ENCODE assay signal across 9 mouse cellular contexts in the genomic region with DNA sequence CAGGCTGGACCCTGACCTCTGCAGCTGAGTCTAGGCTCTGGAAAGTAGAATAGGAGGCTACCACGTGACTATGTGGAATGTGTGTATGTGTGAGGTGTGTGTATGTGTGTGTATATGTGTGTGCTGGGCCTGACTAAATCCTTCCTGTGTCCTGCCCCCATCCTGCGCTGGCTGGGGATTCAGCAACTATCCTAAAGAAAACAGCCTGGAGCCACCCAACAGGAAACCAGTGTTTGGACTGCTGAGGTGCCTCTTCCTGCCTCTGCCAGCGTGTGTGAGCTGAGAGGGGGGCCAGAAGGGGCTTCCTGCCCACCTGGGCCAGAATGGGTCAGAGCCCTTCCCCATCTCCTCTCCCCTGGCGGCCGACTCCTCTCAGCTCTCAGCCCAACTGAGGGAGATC. TPM values are rescaled to one million over a fixed set of nuclear protein-coding genes. Genes with fewer than 3 reads are reported as not detected.
A peak's percentile ranks its signal among the peaks of the same experiment; 100 is the strongest.
DNase-seq lines count a peak whose midpoint lies in the region; ATAC-seq and TF ChIP-seq lines count a peak whose summit lies in the region.
"Had no signal": no experiment of that assay in that cellular context is flagged by ENCODE, and none has a peak within 500 bp of the region (broad histone marks: within the 10 kb centered on the region; RNA-seq: fewer than 3 reads in every experiment).

No protein-coding gene starts in this region.

- peaks cover 40% of the 10 kb centered on the region for H3K4me1 ChIP-seq in heart, embryonic 12.5 days (replicated peaks)
- H3K4me1 ChIP-seq in embryonic facial prominence, embryonic 10.5 days, result peaks cover 64% of the 10 kb centered on the region
- no peaks in the 10 kb centered on the region for H3K4me1 ChIP-seq in kidney, postnatal 0 days (replicated peaks; ENCODE audit: insufficient read depth, low read length)

- 42% methylated on average over 5 of the region's 5 CpGs for WGBS in heart, embryonic 12.5 days
- WGBS in embryonic facial prominence, embryonic 10.5 days, result 27% methylated on average over 5 of the region's 5 CpGs
- 46% methylated on average over 5 of the region's 5 CpGs for WGBS in kidney, postnatal 0 days

- TF ChIP-seq CTCF in kidney, postnatal 0 days (IDR thresholded peaks at IDR 0.05; ENCODE audit: low read depth), result no peak

- DNase-seq in heart, postnatal 14 days, result no peak
- DNase-seq in embryonic facial prominence, embryonic 10.5 days (ENCODE audit: low spot score), result peak; percentile 78
- DNase-seq in kidney, postnatal 0 days (ENCODE audit: low spot score), result peak; percentile 40
- DNase-seq in lung, postnatal 4 days, result peak; percentile 62 to 87
- DNase-seq in cerebellum, adult 9-11 months, result no peak
- no peak for DNase-seq in right cerebral cortex, postnatal 36 days (ENCODE audit: low spot score in 2 of 2)
- no peak for DNase-seq in layer of hippocampus, adult 8-10 months (ENCODE audit: low spot score in 2 of 2)

- no peaks in the 10 kb centered on the region for H3K9me3 ChIP-seq in heart, embryonic 12.5 days (replicated peaks)
- no peaks in the 10 kb centered on the region for H3K9me3 ChIP-seq in embryonic facial prominence, embryonic 10.5 days
- H3K9me3 ChIP-seq in kidney, postnatal 0 days (replicated peaks; ENCODE audit: low read length), result no peaks in the 10 kb centered on the region

- H3K27ac ChIP-seq in heart, embryonic 12.5 days (ENCODE audit: poor library complexity, severe bottlenecking), result peak overlapping the region; percentile 62
- H3K27ac ChIP-seq in embryonic facial prominence, embryonic 10.5 days (replicated peaks), result peak overlapping the region; percentile 80
- no peak overlapping the region for H3K27ac ChIP-seq in kidney, postnatal 0 days

- no peak overlapping the region for H3K4me2 ChIP-seq in heart, embryonic 12.5 days
- no peak overlapping the region for H3K4me2 ChIP-seq in kidney, postnatal 0 days (ENCODE audit: low read length)

- peak; percentile 83 for ATAC-seq in heart, embryonic 12.5 days (ENCODE audit: insufficient number of reproducible peaks, low FRiP score)
- no peak; the same call in 1 of the 2 replicates for ATAC-seq in kidney, postnatal 0 days (replicated peaks; ENCODE audit: low FRiP score, low read depth)

- no peaks in the 10 kb centered on the region for H3K27me3 ChIP-seq in heart, embryonic 12.5 days (replicated peaks)
- H3K27me3 ChIP-seq in embryonic facial prominence, embryonic 10.5 days (replicated peaks; ENCODE audit: low read depth, poor library complexity, severe bottlenecking), result no peaks in the 10 kb centered on the region
- H3K27me3 ChIP-seq in kidney, postnatal 0 days (ENCODE audit: insufficient read depth, low read length), result 0 out of 2 replicates have a peak, but pooled peaks cover 2% of the 10 kb centered on the region
- H3K27me3 ChIP-seq: CH12.LX had no signal

- no peak overlapping the region for H3K4me3 ChIP-seq in heart, embryonic 12.5 days
- no peak overlapping the region for H3K4me3 ChIP-seq in embryonic facial prominence, embryonic 10.5 days
- H3K4me3 ChIP-seq in kidney, postnatal 0 days (replicated peaks; ENCODE audit: low read depth, low read length), result no peak overlapping the region

- no peak overlapping the region for H3K9ac ChIP-seq in heart, embryonic 12.5 days
- H3K9ac ChIP-seq in kidney, postnatal 0 days (ENCODE audit: low read depth, low read length), result no peak overlapping the region

- intact Hi-C loops in heart, postnatal 14 days (cut with DNase I), result no loop called here

- peaks cover 33% of the 10 kb centered on the region for H3K36me3 ChIP-seq in heart, embryonic 12.5 days
- peaks cover 46% of the 10 kb centered on the region for H3K36me3 ChIP-seq in embryonic facial prominence, embryonic 10.5 days (replicated peaks)
- H3K36me3 ChIP-seq in kidney, postnatal 0 days (ENCODE audit: insufficient read depth, low read length), result no peaks in the 10 kb centered on the region

RNA-seq across cellular contexts. Expression of gene Mdfi, which starts 20.9 kb away (rescaled TPM):
- polyA plus RNA-seq in heart, embryonic 12.5 days (2016; fragmentation: Nextera tagmentation; extraction: Ambion mirVana), result 11.1 and 11.2 TPM in 2 replicates
- 1 to 10 TPM; 2.8 to 3.9 TPM for total RNA-seq in heart, postnatal 14 days (2021)
- 21.0 and 25.1 TPM in 2 replicates for polyA plus RNA-seq in embryonic facial prominence, embryonic 10.5 days (2016; fragmentation: Nextera tagmentation; extraction: Ambion mirVana)
- polyA plus RNA-seq in kidney, postnatal 0 days (2015; fragmentation: Nextera tagmentation; extraction: Ambion mirVana), result 5.5 and 6.2 TPM in 2 replicates
- 1 to 10 TPM in 2 of 4 experiments, under 1 TPM in 2; 0.37 to 2.1 (median 0.91) TPM for total RNA-seq in layer of hippocampus, adult 8-10 months (2022)

Comparison
In these comparisons a context has a peak if more than half of its experiments do, and no peak if none do; other contexts are left out.
1. DNase-seq: peak in embryonic facial prominence, embryonic 10.5 days (single experiment), kidney, postnatal 0 days (single experiment) and lung, postnatal 4 days (2 of 2); none in heart, postnatal 14 days (0 of 2), cerebellum, adult 9-11 months (single experiment), right cerebral cortex, postnatal 36 days (0 of 2) and layer of hippocampus, adult 8-10 months (0 of 2).